21 mouse cellular contexts compared by ENCODE assay signal in the genomic region with DNA sequence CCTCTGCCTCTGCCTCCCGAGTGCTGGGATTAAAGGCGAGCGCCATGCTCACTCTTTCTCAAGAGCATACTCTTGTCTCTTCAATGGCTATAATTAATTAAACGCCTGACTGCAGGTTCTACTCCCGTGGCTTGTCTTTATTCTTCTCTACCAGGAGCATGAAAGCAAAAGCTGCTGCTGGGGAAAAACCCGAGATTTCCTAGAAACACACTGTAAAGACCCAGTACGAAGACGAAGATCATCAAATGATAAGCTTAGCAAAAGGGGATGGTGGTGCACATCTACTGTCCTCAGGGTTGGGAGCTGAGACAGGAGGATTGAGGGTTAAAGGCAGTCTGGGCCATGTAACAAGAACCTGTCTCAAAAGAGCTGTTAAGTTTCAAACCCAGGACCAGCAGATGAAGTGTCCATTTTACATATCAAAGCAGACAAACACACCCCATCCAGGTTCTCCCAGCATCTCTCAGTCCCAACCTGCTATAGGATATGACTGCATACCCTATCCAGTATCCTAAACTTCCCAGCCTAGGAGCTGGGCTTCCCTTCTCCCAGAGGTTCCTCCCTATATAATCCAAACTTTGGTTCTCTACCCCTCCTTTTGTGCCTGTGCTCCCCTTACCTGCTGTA. TPM values are rescaled to one million over a fixed set of nuclear protein-coding genes. Genes with fewer than 3 reads are reported as not detected.
DNase-seq lines count a peak whose midpoint lies in the region; ATAC-seq and TF ChIP-seq lines count a peak whose summit lies in the region.
"Had no signal": no experiment of that assay in that cellular context is flagged by ENCODE, and none has a peak within 500 bp of the region (broad histone marks: within the 10 kb centered on the region; RNA-seq: fewer than 3 reads in every experiment).

No protein-coding gene starts in this region.

- 93% methylated on average over 8 of the region's 8 CpGs for WGBS in kidney, adult 2 months

- no peak for TF ChIP-seq CTCF in kidney, adult 2 months (conservative IDR thresholded peaks at IDR 0.05; ENCODE audit: insufficient read depth, insufficient read length, low read depth, low read length)

- peak; percentile 60 for ATAC-seq in activated CD4-positive, CD25-positive, alpha-beta regulatory T cell, adult 4 months
- ATAC-seq: forebrain, embryonic 16.5 days; intestine, postnatal 0 days; Patski had no signal

- no peaks in the 10 kb centered on the region for H3K27me3 ChIP-seq in kidney, adult 2 months (replicated peaks; ENCODE audit: control insufficient read depth, insufficient read depth, low read length)
- H3K27me3 ChIP-seq: embryonic facial prominence, embryonic 13.5 days; forebrain, embryonic 12.5 days; hindbrain, embryonic 13.5 days; Patski had no signal

- no peak for DNase-seq in kidney, adult 2 months
- DNase-seq in kidney, postnatal 36 days = no peak
- DNase-seq in ES-CJ7 (ENCODE audit: low read depth, low spot score) = peak; percentile 58
- no peak for DNase-seq in left cerebral cortex, postnatal 10 days (ENCODE audit: extremely low spot score in 1 of 2, low spot score in 2 of 2)
- no peak for DNase-seq in layer of hippocampus, postnatal 14 days (ENCODE audit: low spot score in 2 of 2)
- DNase-seq in lung, postnatal 36 days = no peak
- DNase-seq: adrenal gland, postnatal 14 days; cerebellum, adult 11-12 months; cerebellum, adult 9-10 months; cerebellum, postnatal 25 days; gastrocnemius, postnatal 10 days; heart, adult 18-20 months; heart, postnatal 10 days had no signal

- H3K4me1 ChIP-seq in kidney, adult 2 months (ENCODE audit: control insufficient read depth, insufficient read depth, low read length) = peaks cover 7% of the 10 kb centered on the region
- H3K4me1 ChIP-seq: embryonic facial prominence, embryonic 13.5 days; forebrain, embryonic 12.5 days; heart, embryonic 10.5 days; hindbrain, embryonic 13.5 days had no signal

- TF ChIP-seq POLR2A in kidney, adult 2 months (IDR thresholded peaks at IDR 0.05; ENCODE audit: low read depth, low read length) = no peak

- H3K27ac ChIP-seq in kidney, adult 2 months (ENCODE audit: insufficient read depth, low read depth, low read length) = peak overlapping the region; percentile 55
- H3K27ac ChIP-seq: embryonic facial prominence, embryonic 13.5 days; forebrain, embryonic 12.5 days; heart, embryonic 10.5 days; hindbrain, embryonic 13.5 days had no signal

- no peak overlapping the region for H3K4me3 ChIP-seq in kidney, adult 2 months (ENCODE audit: insufficient read depth, low read depth, low read length)
- H3K4me3 ChIP-seq: embryonic facial prominence, embryonic 13.5 days; forebrain, embryonic 12.5 days; heart, embryonic 10.5 days; hindbrain, embryonic 13.5 days had no signal

- intact Hi-C loops in left cerebral cortex, postnatal 10 days (cut with DNase I) = no loop called here

- H3K36me3 ChIP-seq in kidney, adult 2 months (ENCODE audit: control insufficient read depth, insufficient read depth, low read length) = no peaks in the 10 kb centered on the region
- H3K36me3 ChIP-seq: embryonic facial prominence, embryonic 13.5 days; forebrain, embryonic 12.5 days; heart, embryonic 10.5 days; hindbrain, embryonic 13.5 days had no signal

RNA-seq across cellular contexts. Expression of a gene that starts 26.9 kb away (rescaled TPM):
- 14.1 and 17.5 TPM in 2 replicates for polyA plus RNA-seq in kidney, adult 2 months (2012; rRNA removed)
- polyA plus RNA-seq in activated CD4-positive, CD25-positive, alpha-beta regulatory T cell, adult 4 months (2017; shearing (Covaris generic)) = 10 to 100 TPM; 11.4 to 14.1 TPM
- 10 to 100 TPM; 39.1 to 43.0 TPM for total RNA-seq in left cerebral cortex, postnatal 10 days (2021)
- 10 to 100 TPM; 40.4 to 43.2 TPM for total RNA-seq in layer of hippocampus, postnatal 14 days (2021)
